Mouse (Mus musculus) cerebellum, adult 2 months (tissue): Measurements from ENCODE around the gene Rps6ka4. TPM values are rescaled to one million over a fixed set of nuclear protein-coding genes. Genes with fewer than 3 reads are reported as not detected.

Experiments used
- DNase-seq, 2 experiments: peaks; one replicate each; pipeline ENCODE4 v3.0.0; 2021
- H3K27ac ChIP-seq: fragments of 200-500 bp; 2 replicates; pipeline ENCODE4 v1.5.1; 2012; ENCODE audit warnings: low read length, control low read depth, inconsistent platforms; ENCODE audit not compliant: insufficient read depth
- H3K27me3 ChIP-seq: fragments of 200-500 bp; 2 replicates; pipeline ENCODE4 v1.6.1; 2012; ENCODE audit warnings: inconsistent platforms, mild to moderate bottlenecking, low read length, moderate library complexity; ENCODE audit not compliant: control insufficient read depth, insufficient read depth
- H3K4me1 ChIP-seq: fragments of 200-500 bp; 2 replicates; pipeline ENCODE4 v1.6.1; 2011; ENCODE audit warnings: low read length; ENCODE audit not compliant: control insufficient read depth, insufficient read depth
- H3K4me3 ChIP-seq: fragments of 200-500 bp; replicated peaks from 2 replicates; pipeline ENCODE3; 2011; ENCODE audit warnings: mild to moderate bottlenecking, low read depth, low read length, control low read depth; ENCODE audit not compliant: insufficient read depth
- CTCF ChIP-seq: fragments of 200-500 bp; IDR thresholded peaks from 2 replicates; pipeline ENCODE4 v1.5.1; 2011; ENCODE audit warnings: low read depth, mild to moderate bottlenecking, control low read depth, low read length, moderate library complexity, borderline replicate concordance; ENCODE audit not compliant: insufficient read depth
- POLR2A ChIP-seq: fragments of 200-500 bp; IDR thresholded peaks from 2 replicates; pipeline ENCODE4 v1.6.1; 2011; ENCODE audit warnings: low read length, control low read depth, borderline replicate concordance; ENCODE audit not compliant: insufficient read depth
- WGBS: fragments of 180-500 bp; shearing (Covaris S2); methylation state at CpG from one replicate; pipeline ENCODE4 v1.1.7; 2018; 5-methylcytosine and 5-hydroxymethylcytosine counted together
- polyA plus RNA-seq: library from polyadenylated mRNA; depleted of rRNA; stranded (reverse); fragments of >200 nt; gene quantifications from 2 replicates; pipeline ENCODE4 v1.2.3, GENCODE M21; 2012

Rps6ka4 gene
- polyA plus RNA-seq, 1 experiment = 26.3 TPM

DNA sequence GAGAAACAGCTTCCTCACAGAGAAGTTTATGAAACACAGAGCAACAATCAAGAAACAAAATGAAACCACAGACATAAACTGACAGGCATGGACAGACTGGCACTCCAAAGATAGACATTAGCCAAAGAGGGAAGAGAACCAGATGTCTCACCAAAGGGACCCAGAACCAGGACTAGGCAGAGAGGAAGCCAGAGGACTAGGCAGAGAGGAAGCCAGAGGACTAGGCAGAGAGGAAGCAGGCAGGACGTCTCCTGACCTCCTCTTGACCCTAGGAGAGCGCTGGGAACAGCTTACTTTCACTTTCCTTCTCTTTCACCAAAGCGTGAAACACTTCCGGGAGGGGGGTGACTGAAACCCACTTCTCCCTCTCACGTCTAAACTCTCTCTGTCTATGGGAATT is 28.9 kb upstream of the Rps6ka4 start:
- DNase-seq = no peak
- Histone ChIP-seq H3K27ac (no peak overlapping the region), H3K4me1 (no peaks in the 10 kb centered on the region), H3K27me3 (no peaks in the 10 kb centered on the region), H3K4me3 (no peak overlapping the region)
- no peak for TF ChIP-seq POLR2A
- TF ChIP-seq CTCF = no peak
- WGBS = 24% methylated on average over 5 of the region's 5 CpGs

- TF ChIP-seq CTCF = no peak
- TF ChIP-seq POLR2A = no peak
- Histone ChIP-seq H3K27ac (no peak overlapping the region), H3K4me3 (no peak overlapping the region), H3K27me3 (no peaks in the 10 kb centered on the region), H3K4me1 (no peaks in the 10 kb centered on the region)
- no peak for DNase-seq
- WGBS = 96% methylated on average over 4 of the region's 4 CpGs
Observed at GRCm38 (mm10) chr19:6861451-6861850, 21.0 kb upstream of the Rps6ka4 start.

GRCm38 (mm10) chr19:6860706-6861105 is 20.3 kb upstream of the Rps6ka4 start:
- H3K27ac ChIP-seq = no peak overlapping the region
- no peak for DNase-seq
- no peak for TF ChIP-seq CTCF
- no peak for TF ChIP-seq POLR2A
- H3K27me3 ChIP-seq = no peaks in the 10 kb centered on the region
- 73% methylated on average over 6 of the region's 6 CpGs for WGBS
- H3K4me1 ChIP-seq = peaks cover 5% of the 10 kb centered on the region
- H3K4me3 ChIP-seq = no peak overlapping the region

DNA sequence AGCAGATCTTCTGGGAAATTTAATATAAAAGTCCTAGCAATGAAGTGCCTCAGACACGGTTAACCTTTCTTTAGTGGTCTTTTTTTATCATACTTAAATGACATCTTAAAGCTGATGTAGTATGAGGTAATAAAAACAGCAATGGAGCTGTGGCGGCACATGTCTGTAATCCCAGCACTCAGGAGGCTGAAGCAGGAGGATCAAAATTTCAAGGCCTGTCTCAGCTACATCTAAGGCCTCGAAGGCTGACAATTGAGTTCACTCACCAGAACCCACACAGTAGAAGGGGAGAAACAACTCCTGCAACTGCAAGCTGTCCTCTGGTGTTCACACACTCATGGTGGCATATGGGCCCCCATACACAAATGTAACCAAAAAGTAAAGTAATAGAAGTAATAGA is 19.5 kb upstream of the Rps6ka4 start:
- DNase-seq = no peak
- Histone ChIP-seq H3K4me3 (no peak overlapping the region), H3K4me1 (peaks cover 9% of the 10 kb centered on the region), H3K27me3 (no peaks in the 10 kb centered on the region), H3K27ac (no peak overlapping the region)
- WGBS = 90% methylated on average over 3 of the region's 3 CpGs
- no peak for TF ChIP-seq CTCF
- TF ChIP-seq POLR2A = no peak

DNA sequence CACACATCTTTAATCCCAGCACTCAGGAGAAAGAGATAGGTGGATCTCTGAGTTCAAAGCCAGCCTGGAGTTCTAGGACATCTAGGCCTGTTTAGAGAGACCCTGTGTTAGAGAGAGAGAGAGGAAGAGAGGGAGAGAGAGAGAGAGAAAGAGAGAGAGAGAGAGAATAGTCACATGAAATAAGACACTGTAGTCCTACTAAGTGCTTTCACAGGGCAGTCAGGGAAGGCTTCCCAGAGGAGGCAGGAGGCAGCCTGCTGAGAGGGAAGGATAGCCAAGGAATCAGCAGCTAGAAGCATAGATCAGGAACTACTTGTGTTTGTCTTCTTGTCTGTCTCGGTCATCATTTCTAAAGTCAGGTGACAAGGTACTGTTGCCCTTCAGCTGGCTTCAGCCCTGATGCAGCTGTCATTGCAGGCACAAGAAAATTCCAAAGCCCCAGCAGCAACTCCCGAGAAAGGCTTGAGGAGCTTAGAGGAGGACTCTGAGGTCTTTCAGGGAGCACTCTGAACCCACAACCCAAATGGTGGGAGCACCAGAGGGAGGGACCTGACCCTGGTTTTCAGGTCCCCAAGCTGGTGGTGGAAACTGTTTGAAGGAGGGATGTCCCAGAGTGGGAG is 18.7 kb upstream of the Rps6ka4 start:
- H3K4me3 ChIP-seq = no peak overlapping the region
- 69% methylated on average over 2 of the region's 2 CpGs for WGBS
- no peak overlapping the region for H3K27ac ChIP-seq
- H3K27me3 ChIP-seq = no peaks in the 10 kb centered on the region
- no peak for DNase-seq
- no peak for TF ChIP-seq POLR2A
- no peak for TF ChIP-seq CTCF
- H3K4me1 ChIP-seq = peaks cover 9% of the 10 kb centered on the region

DNA sequence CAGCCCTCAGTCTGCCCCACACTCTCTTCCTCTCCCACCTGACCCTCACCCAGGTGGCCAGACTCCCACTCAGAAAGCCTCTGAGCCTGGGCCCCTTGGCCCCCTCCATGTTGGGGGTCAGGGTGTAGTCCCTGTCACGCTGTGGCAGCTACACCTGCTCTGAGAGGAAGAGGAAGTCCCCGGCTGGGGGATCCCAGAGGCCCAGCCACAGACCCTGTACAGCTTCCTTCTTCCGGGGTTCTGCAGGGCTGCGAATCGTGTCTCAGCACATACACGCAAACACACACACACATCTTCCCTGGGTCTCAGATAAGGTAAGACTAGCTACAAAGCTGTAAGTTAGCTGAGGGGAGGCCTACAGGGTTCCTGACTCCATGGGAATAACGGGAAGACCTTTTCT is 17.6 kb upstream of the Rps6ka4 start, which contains the start of gene Ccdc88b:
Ccdc88b (minus strand) TSS at position 181 of the 400 bp plus-strand sequence.
- WGBS = 92% methylated on average over 7 of the region's 7 CpGs
- no peak for DNase-seq
- H3K4me3 ChIP-seq = no peak within 1 kb of the TSS
- no peak for TF ChIP-seq CTCF
- TF ChIP-seq POLR2A = no peak
- H3K27ac ChIP-seq = no peak within 1 kb of the TSS
- peaks cover 9% of the 10 kb centered on the region for H3K4me1 ChIP-seq
- no peaks in the 10 kb centered on the region for H3K27me3 ChIP-seq

DNA sequence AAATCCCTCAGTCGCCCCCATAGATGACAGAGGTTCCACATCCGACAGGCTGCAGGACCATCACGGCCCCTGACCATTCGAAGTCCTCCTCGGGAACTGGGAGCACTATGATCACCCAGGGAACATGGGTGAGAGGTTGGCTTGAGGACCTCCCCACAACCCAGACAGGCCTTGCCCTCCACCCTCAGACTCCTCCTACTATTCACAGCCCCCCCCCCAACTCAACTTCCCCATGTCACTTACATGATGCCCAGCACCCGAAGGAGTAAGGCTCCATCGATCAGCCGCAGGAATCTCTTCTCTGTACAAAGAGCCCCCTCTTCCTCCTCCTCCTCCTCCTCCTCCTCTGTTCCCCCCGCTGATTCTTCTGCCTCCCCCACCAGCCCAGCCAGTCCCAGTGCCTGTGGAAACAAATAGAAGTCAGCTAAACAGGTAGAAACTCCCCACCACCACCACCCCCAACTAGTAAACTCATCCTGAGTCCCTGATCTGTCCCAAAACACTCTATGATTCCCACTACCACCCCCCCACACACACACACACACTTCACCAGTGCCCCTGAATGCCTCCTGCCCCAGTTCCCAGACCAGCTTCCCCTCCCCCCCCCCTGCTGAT is 17.1 kb upstream of the Rps6ka4 start:
- peaks cover 9% of the 10 kb centered on the region for H3K4me1 ChIP-seq
- H3K27me3 ChIP-seq = no peaks in the 10 kb centered on the region
- no peak overlapping the region for H3K4me3 ChIP-seq
- 84% methylated on average over 9 of the region's 9 CpGs for WGBS
- TF ChIP-seq POLR2A (no peak), CTCF (no peak)
- no peak overlapping the region for H3K27ac ChIP-seq
- no peak for DNase-seq

DNA sequence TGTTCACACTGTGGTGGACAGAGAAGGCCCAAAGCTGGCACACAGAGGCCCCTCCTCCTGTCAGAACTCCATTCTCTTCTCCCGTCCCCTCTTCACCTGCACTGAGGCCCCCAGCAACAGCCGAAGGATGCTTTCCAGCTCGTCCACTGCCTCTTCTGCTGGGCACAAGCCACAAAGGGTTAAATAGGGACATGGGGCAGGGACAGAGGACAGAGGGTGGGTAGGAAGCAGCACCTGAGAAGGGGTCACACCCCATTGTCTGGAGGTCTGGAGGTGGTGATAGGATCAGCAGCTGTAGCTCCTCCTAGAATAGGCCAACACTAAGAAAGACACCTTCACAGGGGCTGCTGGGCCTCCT is 16.5 kb upstream of the Rps6ka4 start:
- Histone ChIP-seq H3K27ac (no peak overlapping the region), H3K4me1 (peaks cover 9% of the 10 kb centered on the region), H3K4me3 (no peak overlapping the region), H3K27me3 (no peaks in the 10 kb centered on the region)
- DNase-seq = no peak
- TF ChIP-seq CTCF (no peak), POLR2A (no peak)
- WGBS = 86% methylated on average over 3 of the region's 3 CpGs
